Mouse (Mus musculus) kidney, embryonic 14.5 days (tissue): Measurements from ENCODE around the gene Selp. TPM values are rescaled to one million over a fixed set of nuclear protein-coding genes. Genes with fewer than 3 reads are reported as not detected.
A peak's percentile ranks its signal among the peaks of the same experiment; 100 is the strongest.

Experiments
- ATAC-seq: fragments of 200-750 bp; cut with Nextera tagmentation; 2 replicates; pipeline ENCODE4 v1.8.0; 2017; ENCODE audit warnings: moderate number of reproducible peaks, mild to moderate bottlenecking, moderate TSS enrichment, moderate library complexity; ENCODE audit not compliant: low FRiP score, low TSS enrichment
- H3K27ac ChIP-seq: fragments of 300-500 bp; sonication (generic); 2 replicates; pipeline ENCODE4 v1.5.1; 2014; ENCODE audit warnings: low read depth, mild to moderate bottlenecking, low read length, moderate library complexity, mixed read lengths
- H3K27me3 ChIP-seq: fragments of 300-500 bp; sonication (generic); 2 replicates; pipeline ENCODE4 v1.6.1; 2014; ENCODE audit warnings: mild to moderate bottlenecking, low read length; ENCODE audit not compliant: control insufficient read depth, insufficient read depth
- H3K36me3 ChIP-seq: fragments of 300-500 bp; sonication (generic); 2 replicates; pipeline ENCODE4 v1.6.1; 2014; ENCODE audit warnings: low read length, mixed read lengths; ENCODE audit not compliant: control insufficient read depth, insufficient read depth
- H3K4me1 ChIP-seq: fragments of 300-500 bp; sonication (generic); 2 replicates; pipeline ENCODE4 v1.6.1; 2014; ENCODE audit warnings: low read length, mixed read lengths; ENCODE audit not compliant: control insufficient read depth, insufficient read depth
- H3K4me2 ChIP-seq: fragments of 300-500 bp; sonication (generic); replicated peaks from 2 replicates; pipeline ENCODE4 v1.6.1; 2014; ENCODE audit warnings: low read depth, mild to moderate bottlenecking, low read length
- H3K4me3 ChIP-seq: fragments of 300-500 bp; sonication (generic); 2 replicates; pipeline ENCODE4 v1.5.1; 2014; ENCODE audit warnings: mild to moderate bottlenecking, low read length
- H3K9ac ChIP-seq: fragments of 300-500 bp; sonication (generic); 2 replicates; pipeline ENCODE4 v1.6.1; 2014; ENCODE audit warnings: low read depth, mild to moderate bottlenecking, low read length, moderate library complexity
- H3K9me3 ChIP-seq: fragments of 300-500 bp; sonication (generic); 2 replicates; pipeline ENCODE4 v1.6.1; 2016; ENCODE audit warnings: low read length; ENCODE audit not compliant: control insufficient read depth
- WGBS: fragments of 180-500 bp; shearing (Covaris S2); extraction: QIAGEN DNeasy Blood & Tissue Kit; methylation state at CpG from one replicate; pipeline ENCODE4 v1.1.7; 2014; 5-methylcytosine and 5-hydroxymethylcytosine counted together
- polyA plus RNA-seq: library from polyadenylated mRNA; unstranded; fragments of >200 nt; fragmentation: Nextera tagmentation; extraction: Ambion mirVana; gene quantifications from 2 replicates; pipeline ENCODE4 v1.2.1, GENCODE M21; 2014

Gene Selp
- polyA plus RNA-seq, 1 experiment from 2014 or later: 0.32 TPM

DNA sequence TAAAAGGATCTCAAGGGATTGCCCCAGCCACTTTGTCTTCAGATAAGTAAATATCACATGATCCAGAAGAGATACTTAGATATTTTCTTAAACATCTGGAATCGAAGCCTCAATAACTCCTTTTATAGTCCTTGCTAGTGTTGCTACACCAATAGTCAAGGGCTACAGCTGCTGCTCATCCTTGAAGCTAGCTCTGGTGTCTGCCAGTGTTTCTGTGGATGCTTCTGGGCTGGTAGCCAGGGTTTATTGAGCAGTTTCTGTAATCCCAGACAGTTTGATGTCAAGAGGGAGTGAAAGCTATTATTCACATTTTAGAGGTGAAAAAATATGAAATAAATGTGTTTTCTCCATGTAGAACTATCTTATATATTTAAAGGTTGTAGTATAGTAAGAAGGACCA is 17.5 kb downstream of the Selp start:
- Histone ChIP-seq H3K27me3 (no peaks in the 10 kb centered on the region), H3K4me2 (no peak overlapping the region), H3K9ac (no peak overlapping the region), H3K4me3 (no peak overlapping the region), H3K4me1 (no peaks in the 10 kb centered on the region), H3K9me3 (no peaks in the 10 kb centered on the region), H3K27ac (no peak overlapping the region), H3K36me3 (no peaks in the 10 kb centered on the region)
- 75% methylated on average over 1 of the region's 1 CpGs for WGBS
- ATAC-seq: no peak

- H3K27me3 ChIP-seq: no peaks in the 10 kb centered on the region
- no peak overlapping the region for H3K27ac ChIP-seq
- no peaks in the 10 kb centered on the region for H3K4me1 ChIP-seq
- no peak overlapping the region for H3K9ac ChIP-seq
- no peak for ATAC-seq
- WGBS: 64% methylated on average over 6 of the region's 6 CpGs
- H3K9me3 ChIP-seq: no peaks in the 10 kb centered on the region
- no peak overlapping the region for H3K4me3 ChIP-seq
- H3K36me3 ChIP-seq: no peaks in the 10 kb centered on the region
- no peak overlapping the region for H3K4me2 ChIP-seq
Measured at GRCm38 (mm10) chr1:164134101-164134500, 19.0 kb downstream of the Selp start.

GRCm38 (mm10) chr1:164135360-164135759 is 20.3 kb downstream of the Selp start:
- 53% methylated on average over 5 of the region's 5 CpGs for WGBS
- Histone ChIP-seq H3K9me3 (no peaks in the 10 kb centered on the region), H3K4me2 (no peak overlapping the region), H3K9ac (no peak overlapping the region), H3K27ac (no peak overlapping the region), H3K36me3 (no peaks in the 10 kb centered on the region), H3K27me3 (no peaks in the 10 kb centered on the region), H3K4me3 (no peak overlapping the region), H3K4me1 (no peaks in the 10 kb centered on the region)
- ATAC-seq: no peak

GRCm38 (mm10) chr1:164135960-164136359 is 20.9 kb downstream of the Selp start:
- Histone ChIP-seq H3K9ac (no peak overlapping the region), H3K4me3 (no peak overlapping the region), H3K36me3 (no peaks in the 10 kb centered on the region), H3K27me3 (no peaks in the 10 kb centered on the region), H3K4me2 (no peak overlapping the region), H3K27ac (no peak overlapping the region), H3K9me3 (no peaks in the 10 kb centered on the region), H3K4me1 (no peaks in the 10 kb centered on the region)
- 24% methylated on average over 11 of the region's 11 CpGs for WGBS
- ATAC-seq: no peak

GRCm38 (mm10) chr1:164136636-164137035 is 21.6 kb downstream of the Selp start:
- no peak overlapping the region for H3K27ac ChIP-seq
- 73% methylated on average over 6 of the region's 6 CpGs for WGBS
- ATAC-seq: no peak
- H3K36me3 ChIP-seq: no peaks in the 10 kb centered on the region
- H3K4me1 ChIP-seq: no peaks in the 10 kb centered on the region
- no peak overlapping the region for H3K9ac ChIP-seq
- H3K9me3 ChIP-seq: no peaks in the 10 kb centered on the region
- H3K4me2 ChIP-seq: no peak overlapping the region
- H3K27me3 ChIP-seq: no peaks in the 10 kb centered on the region
- H3K4me3 ChIP-seq: no peak overlapping the region

DNA sequence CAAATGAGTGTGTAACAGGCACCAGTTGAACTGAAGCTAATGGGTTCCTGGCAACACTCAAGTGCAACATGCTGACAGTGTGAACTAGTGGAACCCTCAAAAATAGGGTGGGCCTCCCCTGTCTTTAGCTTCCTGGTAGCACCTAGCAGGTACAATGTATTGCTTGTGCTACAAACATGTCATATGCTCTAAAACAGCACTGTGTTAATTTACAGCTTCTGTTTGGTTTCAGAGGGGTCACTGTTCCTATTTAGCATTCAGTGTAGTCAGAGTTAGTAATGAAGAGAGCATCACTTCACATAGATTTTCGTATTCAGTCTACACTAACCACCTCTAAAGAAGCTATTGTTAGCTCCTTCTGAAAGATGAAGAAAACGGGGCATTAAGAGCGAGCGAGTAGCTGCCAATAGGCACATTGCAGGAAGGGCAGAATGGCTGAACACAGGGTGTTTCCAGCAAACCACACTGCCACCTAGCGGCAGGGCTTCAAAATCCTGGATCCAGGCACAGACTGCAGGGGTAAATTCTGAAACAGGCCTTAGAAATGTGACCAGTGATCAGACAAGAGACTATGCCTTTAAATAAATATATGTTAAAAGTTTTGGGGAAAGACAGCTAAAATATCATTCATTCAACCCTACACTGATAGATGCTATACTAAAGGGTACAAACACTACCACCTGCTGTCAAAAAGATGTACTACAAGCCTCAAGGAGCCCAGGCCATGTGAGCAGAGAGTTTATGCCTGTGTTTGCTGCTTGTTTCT is 23.5 kb downstream of the Selp start:
- no peaks in the 10 kb centered on the region for H3K36me3 ChIP-seq
- 5% methylated on average over 5 of the region's 5 CpGs for WGBS
- no peak overlapping the region for H3K9ac ChIP-seq
- no peaks in the 10 kb centered on the region for H3K4me1 ChIP-seq
- no peaks in the 10 kb centered on the region for H3K27me3 ChIP-seq
- no peak overlapping the region for H3K27ac ChIP-seq
- no peak overlapping the region for H3K4me2 ChIP-seq
- H3K9me3 ChIP-seq: no peaks in the 10 kb centered on the region
- H3K4me3 ChIP-seq: no peak overlapping the region
- ATAC-seq: peak; percentile 84

DNA sequence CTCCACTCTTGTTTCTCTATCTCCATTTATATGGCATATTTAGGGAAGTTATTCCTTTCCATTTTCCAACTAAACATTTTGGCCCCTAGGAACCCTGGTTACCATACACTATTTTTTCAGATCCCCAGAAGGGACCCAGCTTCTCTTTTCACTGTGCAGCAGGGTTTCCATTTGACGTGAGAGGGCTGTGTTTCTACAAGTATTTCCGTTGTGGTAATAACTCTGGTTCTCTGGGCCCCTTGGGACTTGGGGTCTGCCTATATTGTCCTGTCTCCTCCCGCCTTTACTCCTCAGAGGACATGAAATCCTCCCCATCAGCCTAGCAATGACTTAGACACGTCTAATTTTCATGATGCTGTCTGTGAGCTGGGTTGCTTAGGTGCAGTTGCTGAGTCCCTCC is 24.4 kb downstream of the Selp start:
- H3K27ac ChIP-seq: no peak overlapping the region
- no peak overlapping the region for H3K4me2 ChIP-seq
- no peaks in the 10 kb centered on the region for H3K4me1 ChIP-seq
- H3K27me3 ChIP-seq: no peaks in the 10 kb centered on the region
- no peak overlapping the region for H3K9ac ChIP-seq
- H3K9me3 ChIP-seq: no peaks in the 10 kb centered on the region
- no peaks in the 10 kb centered on the region for H3K36me3 ChIP-seq
- no peak for ATAC-seq
- H3K4me3 ChIP-seq: no peak overlapping the region
- 62% methylated on average over 4 of the region's 4 CpGs for WGBS

DNA sequence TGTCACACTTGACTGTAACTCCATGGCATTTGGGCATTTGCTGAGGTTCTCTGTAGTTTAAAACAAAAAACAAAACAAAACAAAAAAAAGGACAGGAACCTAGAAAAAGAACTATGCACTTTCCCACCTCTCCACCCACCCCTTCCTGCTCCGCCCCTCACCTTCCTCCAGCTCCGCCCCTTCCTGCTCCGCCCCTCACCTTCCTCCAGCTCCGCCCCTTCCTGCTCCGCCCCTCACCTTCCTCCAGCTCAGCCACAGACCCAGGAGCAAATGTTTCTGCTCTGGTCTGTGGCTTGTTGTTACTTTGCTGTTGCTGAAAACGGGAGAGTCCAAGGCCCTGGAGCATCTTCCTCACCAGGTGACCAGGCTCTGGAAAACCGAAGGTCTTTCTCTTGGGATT is 34.0 kb downstream of the Selp start:
- ATAC-seq: no peak
- H3K4me1 ChIP-seq: no peaks in the 10 kb centered on the region
- H3K9ac ChIP-seq: no peak overlapping the region
- no peaks in the 10 kb centered on the region for H3K9me3 ChIP-seq
- no peak overlapping the region for H3K4me2 ChIP-seq
- no peak overlapping the region for H3K27ac ChIP-seq
- no peak overlapping the region for H3K4me3 ChIP-seq
- WGBS: 100% methylated on average over 7 of the region's 7 CpGs
- no peaks in the 10 kb centered on the region for H3K36me3 ChIP-seq
- H3K27me3 ChIP-seq: no peaks in the 10 kb centered on the region

DNA sequence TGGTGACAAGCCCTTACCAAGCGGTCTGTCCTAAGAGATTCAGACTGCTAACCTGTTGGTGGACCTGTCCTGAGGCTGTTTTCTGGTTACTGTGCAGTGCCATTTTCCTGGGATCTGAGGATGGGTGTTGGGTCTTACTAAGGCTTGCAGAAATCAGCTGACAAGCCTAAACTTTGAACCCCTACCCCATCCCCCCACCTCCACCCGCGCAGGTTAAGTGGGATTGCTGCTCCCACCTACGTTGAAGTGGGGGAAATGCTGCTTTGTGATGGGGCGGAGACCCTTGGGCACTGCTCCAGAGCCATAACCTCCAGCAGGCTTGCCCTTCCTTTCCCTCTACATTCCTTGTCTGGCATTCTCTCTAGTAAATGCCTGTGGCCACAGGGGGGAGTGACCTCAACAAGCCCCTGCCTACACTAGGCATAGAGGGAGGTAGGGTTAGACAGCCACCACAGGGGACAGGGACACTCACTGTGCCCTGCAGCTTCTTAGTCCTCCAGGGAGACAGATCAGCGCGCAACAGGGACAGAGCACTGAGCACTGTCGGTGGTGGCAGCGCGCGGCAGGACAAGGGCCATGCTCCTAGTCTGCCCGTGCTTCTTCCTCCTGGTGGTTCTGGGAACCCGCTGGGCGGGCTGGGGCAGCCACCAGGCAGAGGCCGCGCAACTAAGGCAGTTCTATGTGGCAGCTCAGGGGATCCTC is 36.5 kb downstream of the Selp start, which contains the start of gene F5:
F5 (plus strand) TSS at position 452 of the 702 bp plus-strand sequence.
- H3K9ac ChIP-seq: no peak within 1 kb of the TSS
- no peak within 1 kb of the TSS for H3K27ac ChIP-seq
- 18% methylated on average over 16 of the region's 16 CpGs for WGBS
- H3K4me2 ChIP-seq: peak within 1 kb of the TSS; percentile 28; the same call in 1 of the 2 replicates
- no peaks in the 10 kb centered on the region for H3K27me3 ChIP-seq
- H3K9me3 ChIP-seq: no peaks in the 10 kb centered on the region
- H3K36me3 ChIP-seq: no peaks in the 10 kb centered on the region
- peak; percentile 64 for ATAC-seq
- H3K4me1 ChIP-seq: no peaks in the 10 kb centered on the region
- H3K4me3 ChIP-seq: no peak within 1 kb of the TSS
